Comparison of ENCODE assay signal across 8 mouse cellular contexts in genomic region chr11:77489591-77490235, GRCm38 (mm10). TPM values are rescaled to one million over a fixed set of nuclear protein-coding genes. Genes with fewer than 3 reads are reported as not detected.
A peak's percentile ranks its signal among the peaks of the same experiment; 100 is the strongest.
DNase-seq lines count a peak whose midpoint lies in the region; ATAC-seq and TF ChIP-seq lines count a peak whose summit lies in the region.

Gene Ankrd13b, minus strand, starts transcription at chr11:77489678.

- DNase-seq in CH12.LX (ENCODE audit: extremely low read depth) = peak; percentile 49
- DNase-seq in adrenal gland, postnatal 25 days = peak; percentile 82
- peak; percentile 84 for DNase-seq in forebrain, embryonic 10.5 days (ENCODE audit: extremely low spot score, low spot score)
- peak; percentile 67 for DNase-seq in heart, postnatal 0 days (ENCODE audit: low spot score)
- peak in 1 of 2 experiments; percentile 86 for DNase-seq in layer of hippocampus, adult 18-20 months (ENCODE audit: low spot score in 2 of 2)
- peak; percentile 87 for DNase-seq in lung, embryonic 14.5 days
- DNase-seq in retina, embryonic 14.5 days (ENCODE audit: low spot score) = peak; percentile 86

- peaks cover 14% of the 10 kb centered on the region for H3K79me2 ChIP-seq in CH12.LX (replicated peaks; ENCODE audit: control insufficient read depth, extremely low read depth, insufficient read depth, poor library complexity, severe bottlenecking)

- TF ChIP-seq CTCF in CH12.LX (conservative IDR thresholded peaks at IDR 0.05 in 1 of 2, IDR thresholded peaks at IDR 0.05 in 1 of 2; ENCODE audit: low read depth in 2 of 2, low read length in 2 of 2) = no peak
- TF ChIP-seq CTCF in heart, postnatal 0 days (IDR thresholded peaks at IDR 0.05; ENCODE audit: low read depth) = no peak
- TF ChIP-seq CTCF in lung, embryonic 14.5 days (IDR thresholded peaks at IDR 0.05; ENCODE audit: low read depth) = no peak

- TF ChIP-seq RAD21 in CH12.LX (IDR thresholded peaks at IDR 0.05; ENCODE audit: low read depth, low read length) = no peak

- no peak for TF ChIP-seq EP300 in CH12.LX (IDR thresholded peaks at IDR 0.05; ENCODE audit: low read length)
- no peak for TF ChIP-seq EP300 in heart, postnatal 0 days (IDR thresholded peaks at IDR 0.05; ENCODE audit: low read depth)

- no peaks in the 10 kb centered on the region for H3K9me3 ChIP-seq in CH12.LX (replicated peaks; ENCODE audit: low read length)
- H3K9me3 ChIP-seq in forebrain, embryonic 10.5 days = no peaks in the 10 kb centered on the region
- no peaks in the 10 kb centered on the region for H3K9me3 ChIP-seq in heart, postnatal 0 days (replicated peaks; ENCODE audit: control insufficient read depth, low read length)
- H3K9me3 ChIP-seq in lung, embryonic 14.5 days (ENCODE audit: low read depth, low read length) = no peaks in the 10 kb centered on the region

- no peak within 1 kb of the TSS for H3K27ac ChIP-seq in CH12.LX (ENCODE audit: insufficient read depth, low read depth)
- H3K27ac ChIP-seq in forebrain, embryonic 10.5 days = peak within 1 kb of the TSS; percentile 95
- H3K27ac ChIP-seq in heart, postnatal 0 days (ENCODE audit: low read depth) = no peak within 1 kb of the TSS; the same call in 1 of the 2 replicates
- peak within 1 kb of the TSS; percentile 54; the same call in 1 of the 2 replicates for H3K27ac ChIP-seq in lung, embryonic 14.5 days (ENCODE audit: low read depth)

- peak within 1 kb of the TSS; percentile 31 for H3K9ac ChIP-seq in CH12.LX (ENCODE audit: insufficient read depth, low read depth)
- peak within 1 kb of the TSS; percentile 83 for H3K9ac ChIP-seq in heart, postnatal 0 days (replicated peaks; ENCODE audit: low read depth, low read length)
- H3K9ac ChIP-seq in lung, embryonic 14.5 days = peak within 1 kb of the TSS; percentile 88

- in situ Hi-C loops in CH12.LX (cut with MboI; ENCODE audit: low pct_ligation_motif_present, low pct_unique_long_range_greater_than_20kb, low sequenced_read_pairs) = no loop called here

- no peak for ATAC-seq in heart, postnatal 0 days (ENCODE audit: insufficient read depth, low read depth)
- peak; percentile 23 for ATAC-seq in lung, embryonic 14.5 days (ENCODE audit: insufficient read depth)
- ATAC-seq in erythroid progenitor cell, adult 5-6 weeks (replicated peaks; ENCODE audit: low FRiP score, poor library complexity, severe bottlenecking) = no peak

- peaks cover 48% of the 10 kb centered on the region for H3K27me3 ChIP-seq in CH12.LX (replicated peaks)
- no peaks in the 10 kb centered on the region for H3K27me3 ChIP-seq in forebrain, embryonic 10.5 days (ENCODE audit: poor library complexity, severe bottlenecking)
- no peaks in the 10 kb centered on the region for H3K27me3 ChIP-seq in heart, postnatal 0 days (ENCODE audit: control insufficient read depth, insufficient read depth, low read length)
- no peaks in the 10 kb centered on the region for H3K27me3 ChIP-seq in lung, embryonic 14.5 days (ENCODE audit: insufficient read depth, low read length)

- no peaks in the 10 kb centered on the region for H3K36me3 ChIP-seq in CH12.LX (replicated peaks in 1 of 2; ENCODE audit: control insufficient read depth in 1 of 2, insufficient read depth in 1 of 2, low read length in 1 of 2)
- 0 out of 2 replicates have a peak, but pooled peaks cover 4% of the 10 kb centered on the region for H3K36me3 ChIP-seq in forebrain, embryonic 10.5 days (replicated peaks)
- no peaks in the 10 kb centered on the region for H3K36me3 ChIP-seq in heart, postnatal 0 days (replicated peaks; ENCODE audit: control insufficient read depth, insufficient read depth, low read length)
- no peaks in the 10 kb centered on the region for H3K36me3 ChIP-seq in lung, embryonic 14.5 days (ENCODE audit: insufficient read depth)

- TF ChIP-seq POLR2A in CH12.LX (IDR thresholded peaks at IDR 0.05; ENCODE audit: low read depth, low read length) = no peak

- dilution Hi-C loops in CH12.LX (cut with MboI; ENCODE audit: extremely low pct_ligation_motif_present, extremely low pct_unique_long_range_greater_than_20kb, low sequenced_read_pairs) = no loop called here

- H3K4me2 ChIP-seq in CH12.LX (ENCODE audit: insufficient read depth, low read depth, poor library complexity, severe bottlenecking) = peak within 1 kb of the TSS; percentile 83
- H3K4me2 ChIP-seq in heart, postnatal 0 days (ENCODE audit: low read depth, low read length) = peak within 1 kb of the TSS; percentile 89
- peak within 1 kb of the TSS; percentile 80 for H3K4me2 ChIP-seq in lung, embryonic 14.5 days

- WGBS in forebrain, embryonic 10.5 days = 5% methylated on average over 82 of the region's 87 CpGs
- under 1% methylated on average over 43 of the region's 87 CpGs for WGBS in heart, postnatal 0 days
- WGBS in lung, embryonic 14.5 days = under 1% methylated on average over 78 of the region's 87 CpGs

- peak within 1 kb of the TSS; percentile 23 to 62 (median 53) for H3K4me3 ChIP-seq in CH12.LX (replicated peaks in 1 of 3; ENCODE audit: low read depth in 2 of 3, low read length in 2 of 3, poor library complexity in 1 of 3)
- peak within 1 kb of the TSS; percentile 95 for H3K4me3 ChIP-seq in forebrain, embryonic 10.5 days
- H3K4me3 ChIP-seq in heart, postnatal 0 days (ENCODE audit: low read depth, low read length) = peak within 1 kb of the TSS; percentile 92
- H3K4me3 ChIP-seq in lung, embryonic 14.5 days (ENCODE audit: low read depth, low read length) = peak within 1 kb of the TSS; percentile 84

- H3K4me1 ChIP-seq in CH12.LX (ENCODE audit: control insufficient read depth in 1 of 2, insufficient read depth in 2 of 2) = peaks cover 9 to 34% of the 10 kb centered on the region in 2 experiments
- H3K4me1 ChIP-seq in forebrain, embryonic 10.5 days = peaks cover 91% of the 10 kb centered on the region
- H3K4me1 ChIP-seq in heart, postnatal 0 days (ENCODE audit: control insufficient read depth, insufficient read depth) = peaks cover 21% of the 10 kb centered on the region
- peaks cover 33% of the 10 kb centered on the region for H3K4me1 ChIP-seq in lung, embryonic 14.5 days (ENCODE audit: insufficient read depth)

TF ChIP-seq in CH12.LX, 34 proteins besides CTCF, POLR2A, EP300 and RAD21:
- TF ChIP-seq HCFC1 (IDR thresholded peaks at IDR 0.05; ENCODE audit: low read depth, low read length) (peak; percentile 87), ELF1 (IDR thresholded peaks at IDR 0.05; ENCODE audit: low read depth, low read length) (peak; percentile 23; the same call in 1 of the 2 replicates), BHLHE40 (IDR thresholded peaks at IDR 0.05; ENCODE audit: low read depth, low read length) (no peak), NRF1 (IDR thresholded peaks at IDR 0.05; ENCODE audit: low read depth, low read length) (peak; percentile 32; the same call in 1 of the 2 replicates), KAT2A (IDR thresholded peaks at IDR 0.05; ENCODE audit: insufficient replicate concordance, low read length) (peak; percentile 42; the same call in 1 of the 2 replicates)

RNA-seq across cellular contexts. Expression of gene Ankrd13b, which starts in this region (rescaled TPM):
- 1.7 and 1.9 TPM in 2 replicates for total RNA-seq in CH12.LX (2012; rRNA removed)
- total RNA-seq in CH12.LX (2014; rRNA removed) = 0.53 and 0.55 TPM in 2 replicates
- polyA plus RNA-seq in CH12.LX (2012; ENCODE audit: insufficient read length, low read depth) = 2.7 and 2.8 TPM in 2 replicates
- 7.7 and 8.7 TPM in 2 replicates for total RNA-seq in adrenal gland, postnatal 25 days (2021)
- polyA plus RNA-seq in forebrain, embryonic 10.5 days (2016; fragmentation: Nextera tagmentation; extraction: Ambion mirVana) = 9.2 and 9.4 TPM in 2 replicates
- 6.4 and 9.9 TPM in 2 replicates for total RNA-seq in heart, postnatal 0 days (2014; rRNA removed; ENCODE audit: low replicate concordance)
- 2.6 and 2.7 TPM in 2 replicates for polyA plus RNA-seq in heart, postnatal 0 days (2015; fragmentation: Nextera tagmentation; extraction: Ambion mirVana)
- 10 to 100 TPM; 79.4 to 82.3 TPM for total RNA-seq in layer of hippocampus, adult 18-20 months (2021)
- polyA plus RNA-seq in lung, embryonic 14.5 days (2014; fragmentation: Nextera tagmentation; extraction: Ambion mirVana) = 12.1 and 12.9 TPM in 2 replicates
- total RNA-seq in erythroid progenitor cell, adult 5-6 weeks (2015; ENCODE audit: low replicate concordance) = 3.2 and 3.8 TPM in 2 replicates
- 0.64 TPM in 1 of 2 replicates, not detected in the other for total RNA-seq in erythroid progenitor cell, adult 5-6 weeks (2017; ENCODE audit: low replicate concordance)

Comparison
In these comparisons a context has a peak if more than half of its experiments do, and no peak if none do; other contexts are left out.
1. H3K27ac ChIP-seq: peak in forebrain, embryonic 10.5 days (single experiment) and lung, embryonic 14.5 days (single experiment); none in CH12.LX (single experiment) and heart, postnatal 0 days (single experiment).
2. H3K9ac ChIP-seq: peak in every context shown above with its lines; median percentile 88 in lung, embryonic 14.5 days; 83 in heart, postnatal 0 days; 31 in CH12.LX.
3. Peak in every context shown above with its lines, with median percentiles within 50 percentile points of each other: H3K4me2 ChIP-seq and H3K4me3 ChIP-seq.